Mouse (Mus musculus) CH12.LX (cell line): ENCODE measurements at regions not wholly inside any gene's neighbourhood (a gene's known extent, or its start where the extent isn't known, plus 50 kb on each side); places are given as distances from the start of the nearest gene placed in this dataset.

Experiments
- CTCF ChIP-seq, 2 experiments: IDR thresholded peaks in 1 of 2; conservative IDR thresholded peaks in 1 of 2; 2 replicates each; pipeline ENCODE4 v1.5.1; 2011 to 2012; ENCODE audit warnings: low read depth in 2 of 2, low read length in 2 of 2, improper control_type of control experiment in 1 of 2, inconsistent platforms in 1 of 2, mild to moderate bottlenecking in 1 of 2, moderate library complexity in 1 of 2
- POLR2A ChIP-seq: IDR thresholded peaks from 2 replicates; pipeline ENCODE4 v1.6.1; 2011; ENCODE audit warnings: low read depth, mild to moderate bottlenecking, improper control_type of control experiment, low read length
- SIN3A ChIP-seq: IDR thresholded peaks from 2 replicates; pipeline ENCODE4 v1.6.1; 2012; ENCODE audit warnings: low read length, improper control_type of control experiment, inconsistent platforms
- USF1 ChIP-seq: IDR thresholded peaks from 2 replicates; pipeline ENCODE4 v1.6.1; 2014; ENCODE audit warnings: low read depth, mild to moderate bottlenecking, inconsistent platforms, low read length, improper control_type of control experiment

GRCm38 (mm10) chr9:112436094-112436493 lies 200.4 kb upstream of the Arpp21 start:
- no peak for TF ChIP-seq CTCF (conservative IDR thresholded peaks at IDR 0.05 in 1 of 2, IDR thresholded peaks at IDR 0.05 in 1 of 2; ENCODE audit: low read depth in 2 of 2, low read length in 2 of 2)
- TF ChIP-seq USF1, result no peak
- TF ChIP-seq SIN3A, result no peak
- TF ChIP-seq POLR2A, result no peak
